Mouse (Mus musculus) testis, postnatal 14 days (tissue): ENCODE measurements around the gene Ulk4.

Experiments
- DNase-seq: peaks from one replicate; pipeline ENCODE4 v3.0.0; 2021; ENCODE audit warnings: low spot score

Gene Ulk4

DNA sequence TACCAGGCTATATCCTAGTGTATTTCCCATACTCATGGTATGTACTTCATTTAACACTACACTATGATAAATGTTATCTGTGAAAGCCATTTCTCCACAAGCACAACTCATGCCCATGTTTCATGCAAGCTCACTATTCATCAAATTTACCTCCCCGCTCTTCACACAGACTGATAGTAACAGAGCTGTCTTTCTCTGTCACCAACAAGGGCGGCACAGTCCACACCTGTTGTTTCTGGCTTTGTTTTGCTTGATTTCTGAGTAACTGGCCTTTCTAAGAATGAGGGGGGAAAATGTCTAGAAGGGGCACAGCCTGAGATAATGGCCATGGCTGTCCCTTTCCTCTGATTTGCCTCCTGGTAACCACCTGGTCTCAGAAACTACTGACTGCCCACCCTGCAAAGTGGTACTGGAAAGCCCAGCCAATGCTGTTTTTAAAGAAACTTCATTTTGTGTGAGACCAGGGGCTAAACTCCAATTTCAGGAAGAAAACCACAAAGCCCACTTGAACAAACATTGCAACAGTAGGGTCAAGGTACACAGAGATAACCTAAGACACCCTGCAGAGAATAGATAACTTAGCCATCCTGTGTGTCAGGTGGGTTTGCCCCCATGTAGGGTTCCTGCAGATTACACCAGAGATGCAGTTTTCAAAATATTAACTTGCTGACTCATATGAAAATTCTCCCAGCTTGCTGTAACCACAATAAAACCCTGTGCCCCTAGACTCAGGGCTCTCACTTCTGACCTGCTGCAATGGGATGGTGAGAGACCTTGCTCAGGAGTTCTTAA lies 258.3 kb downstream of the Ulk4 start:
- DNase-seq, result no peak

DNA sequence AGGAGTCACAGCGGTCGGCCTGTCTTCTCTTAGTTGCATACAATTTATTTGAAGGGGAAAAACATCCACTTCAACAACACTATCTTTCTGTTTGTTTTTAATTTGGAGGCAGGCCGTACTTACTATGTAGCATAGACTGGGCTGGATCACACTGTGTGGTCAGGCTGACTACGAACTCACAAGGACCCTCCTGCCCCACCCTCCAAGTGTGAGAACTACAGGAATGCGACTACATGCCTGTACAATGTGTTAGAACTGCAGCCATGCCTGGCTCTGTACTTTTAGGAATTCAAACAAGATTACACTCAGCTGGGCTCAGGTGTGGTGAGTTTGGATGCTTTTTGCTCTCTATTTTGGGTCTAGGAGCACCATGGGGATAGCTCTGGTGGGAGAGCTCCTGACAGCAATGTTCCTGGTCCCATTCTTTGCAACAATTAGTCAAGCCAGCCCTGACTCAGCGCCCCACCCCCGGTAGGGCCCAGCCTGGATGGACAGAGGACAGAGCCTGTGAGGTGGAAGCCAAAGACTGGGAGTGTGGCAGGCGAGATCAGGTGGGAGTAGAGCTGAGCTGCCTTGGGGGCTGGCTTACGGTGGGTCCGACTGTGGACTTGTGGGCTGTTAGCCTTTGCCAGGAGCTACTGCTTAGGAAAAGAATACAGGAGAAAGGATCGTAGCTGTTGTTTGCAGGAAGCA lies 261.0 kb downstream of the Ulk4 start:
- no peak for DNase-seq

DNA sequence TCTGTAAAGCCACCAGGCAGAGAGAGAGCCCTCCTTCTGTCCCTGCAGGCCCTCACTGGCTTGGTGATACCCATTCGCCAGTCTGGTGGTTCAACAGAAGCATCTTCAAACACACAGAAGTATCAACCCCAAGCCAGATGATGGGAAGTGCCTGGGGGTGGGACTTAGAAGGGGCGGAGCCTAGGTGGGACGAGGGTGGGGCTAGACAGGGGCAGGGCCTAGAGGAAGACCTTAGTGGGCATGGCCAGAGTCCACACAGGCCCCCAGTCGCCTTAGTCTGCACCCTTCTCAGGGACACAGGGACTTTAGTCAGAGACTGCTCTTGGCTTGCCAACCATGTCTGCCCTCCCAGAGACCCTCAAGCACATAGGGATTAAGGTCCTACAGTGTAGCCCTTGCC lies 265.5 kb downstream of the Ulk4 start:
- DNase-seq, result no peak

DNA sequence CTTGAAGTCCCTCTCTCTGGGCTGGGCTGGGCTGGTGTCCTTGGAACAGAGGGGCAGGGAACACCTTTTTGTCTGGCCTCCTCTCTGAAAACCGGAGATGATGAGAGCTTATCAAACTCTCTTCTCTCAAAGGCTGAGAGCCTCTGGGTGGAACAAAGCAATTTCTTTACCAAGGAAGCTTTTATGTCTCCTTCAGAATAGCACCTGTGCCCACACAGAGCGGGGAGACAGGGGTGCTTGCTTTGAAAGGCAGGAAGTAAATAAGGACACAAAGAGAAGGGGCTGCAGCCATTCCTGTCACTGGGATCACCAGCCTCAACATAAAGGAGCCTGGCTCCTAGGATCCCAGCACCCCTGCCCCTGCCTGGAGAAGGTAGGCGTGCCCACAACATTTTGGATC lies 266.5 kb downstream of the Ulk4 start:
- DNase-seq, result no peak

DNA sequence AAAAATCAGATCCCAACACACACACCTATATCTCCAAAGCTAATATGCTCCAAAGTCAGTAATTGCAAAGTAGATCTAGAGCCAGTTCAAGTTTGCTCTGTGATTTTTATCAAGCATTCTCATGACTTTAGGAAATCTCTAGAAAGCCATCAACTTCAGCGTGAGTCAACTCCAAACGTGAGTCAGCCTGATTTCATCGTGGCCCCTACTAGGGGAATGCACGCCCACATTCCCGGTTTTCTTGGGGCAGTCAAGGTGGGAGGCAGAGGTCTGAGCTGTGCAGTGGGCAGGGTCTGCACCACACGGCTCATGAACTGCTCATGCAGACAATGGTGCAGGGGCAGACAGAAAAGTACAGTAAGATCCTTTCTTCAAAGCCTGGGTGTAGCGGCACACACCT lies 271.0 kb downstream of the Ulk4 start:
- DNase-seq, result no peak

DNA sequence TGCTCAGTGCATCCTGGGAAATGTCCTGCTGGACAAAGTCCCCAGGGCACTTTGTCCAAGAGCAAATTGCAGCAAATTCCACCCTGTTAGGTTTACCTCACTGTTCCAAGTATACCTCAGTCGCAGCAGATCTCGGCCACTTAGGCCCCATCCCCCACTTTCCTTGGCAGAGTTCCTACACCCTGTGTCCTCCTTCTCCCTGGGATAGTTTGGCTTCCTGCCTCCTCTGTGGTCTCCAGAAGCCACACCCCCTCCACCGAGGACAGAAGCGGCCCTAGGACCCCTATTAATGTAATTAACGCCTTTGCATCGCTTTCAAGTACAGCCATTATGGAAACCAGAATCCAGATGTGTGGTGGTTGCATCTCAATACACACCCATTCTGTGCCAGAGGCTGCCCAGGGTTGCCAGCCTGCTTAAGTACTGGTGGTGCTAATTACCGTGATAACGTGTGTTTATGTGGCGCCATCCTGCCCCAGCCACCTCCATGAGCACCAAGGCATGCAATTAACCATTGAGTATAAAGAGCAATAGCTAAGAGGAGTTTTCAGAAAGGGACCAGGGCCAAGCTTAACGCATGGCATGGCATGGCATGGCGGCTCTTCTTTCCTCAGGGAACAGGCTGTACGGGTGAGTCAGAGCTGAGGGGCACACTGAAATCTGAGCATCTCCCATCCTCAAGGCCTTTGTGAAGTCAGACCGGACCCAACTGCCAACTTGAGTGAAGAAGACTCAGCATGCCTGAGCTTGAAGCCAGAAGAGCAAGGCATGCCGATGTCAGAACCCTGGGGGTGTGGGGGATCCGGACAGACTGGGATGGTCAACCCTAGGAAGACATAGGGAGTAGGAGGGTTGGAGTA lies 275.1 kb downstream of the Ulk4 start:
- DNase-seq, result peak; percentile 16

DNA sequence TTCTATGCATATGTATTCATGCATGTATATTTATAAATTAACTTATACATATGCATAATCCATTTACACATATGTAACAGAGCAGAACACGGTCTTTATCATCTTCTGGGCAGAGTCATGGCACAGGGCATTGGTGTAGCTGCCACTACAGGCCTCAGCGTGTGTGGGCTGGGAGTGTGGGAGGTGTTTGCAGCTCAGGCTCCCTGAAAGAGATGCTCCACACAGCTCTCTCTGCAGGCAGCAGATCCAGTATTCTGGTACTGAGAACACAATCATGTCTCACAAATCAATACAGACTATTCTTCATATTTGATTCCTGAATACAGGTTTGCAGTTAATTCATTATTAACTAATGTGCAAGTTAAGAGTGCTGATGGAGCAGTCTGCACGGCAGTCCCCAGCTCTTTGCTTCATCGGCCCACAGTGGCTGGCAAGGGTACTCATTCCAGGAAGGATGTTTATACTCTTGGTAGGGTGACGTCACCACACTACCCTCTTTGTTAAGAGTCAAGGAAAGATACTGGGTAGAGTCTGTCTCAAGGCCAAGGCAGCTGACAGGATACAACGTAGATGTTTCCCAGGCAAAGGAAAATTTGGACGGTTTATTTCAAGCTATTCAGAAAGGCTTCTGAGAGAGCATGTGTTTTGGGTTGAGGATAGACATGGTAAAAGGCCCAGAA lies 276.2 kb downstream of the Ulk4 start:
- DNase-seq, result peak; percentile 53

DNA sequence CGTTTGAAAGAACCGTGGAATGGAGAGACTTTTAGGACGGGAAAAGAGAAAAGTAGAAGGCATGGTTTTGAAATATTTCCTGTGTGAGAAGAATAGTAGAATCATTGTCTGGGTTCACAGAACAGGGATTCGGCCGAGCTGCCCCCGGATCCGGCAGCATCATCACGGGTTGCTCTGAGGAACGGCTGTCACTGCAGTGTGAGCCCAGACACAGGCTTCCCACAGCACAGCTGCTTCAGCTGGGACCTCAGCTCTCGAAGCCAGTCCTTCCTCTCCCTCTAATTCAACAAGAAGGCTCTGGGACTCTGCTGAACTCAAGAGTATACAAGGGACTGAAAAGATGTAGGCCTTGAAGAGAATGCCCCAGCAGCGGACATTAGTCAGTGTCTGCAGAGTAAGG lies 278.3 kb downstream of the Ulk4 start:
- DNase-seq, result no peak

DNA sequence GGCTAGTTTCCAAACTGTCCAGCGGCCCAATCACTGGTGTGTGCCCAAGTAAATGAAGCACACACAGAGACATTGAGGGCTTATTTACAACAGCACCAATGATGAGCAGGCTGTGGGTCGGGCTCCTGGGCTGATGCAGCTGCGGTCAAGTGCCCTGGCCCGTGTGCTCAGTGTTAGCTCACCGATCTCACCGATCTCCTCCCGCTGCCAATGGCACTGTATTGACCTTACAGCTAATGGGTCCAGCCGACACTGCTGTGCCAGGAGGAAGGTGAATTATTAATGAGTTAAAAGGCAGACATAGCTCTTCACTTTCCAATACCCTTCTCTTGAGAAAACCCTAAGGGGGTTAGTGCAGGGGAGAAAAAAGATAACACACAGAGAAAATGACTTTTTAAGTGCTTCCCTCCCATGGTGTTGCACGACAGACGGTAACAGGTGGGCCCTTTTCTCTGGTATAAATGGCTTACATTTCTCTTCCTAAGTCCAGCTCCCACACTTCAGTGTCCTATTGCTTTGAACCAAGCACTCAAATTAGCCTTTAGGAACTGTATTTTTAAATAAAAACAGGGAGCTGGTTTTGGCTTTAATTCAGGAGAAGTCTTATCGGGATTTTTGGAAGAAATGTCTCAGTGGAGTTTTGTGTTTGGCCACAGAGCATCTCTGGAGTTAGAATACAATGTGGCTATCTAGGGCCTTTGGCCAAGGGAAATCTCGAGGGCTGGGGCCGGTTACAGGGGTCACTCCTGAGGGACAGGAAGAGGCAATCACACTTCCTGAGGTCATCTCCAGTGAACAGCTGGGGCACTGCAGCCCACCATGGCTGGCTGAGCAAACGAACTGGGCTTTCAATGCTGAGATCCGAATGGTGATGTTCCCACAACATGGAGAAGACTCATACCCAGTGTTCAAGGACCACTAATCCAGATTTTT lies 282.5 kb downstream of the Ulk4 start:
- no peak for DNase-seq

DNA sequence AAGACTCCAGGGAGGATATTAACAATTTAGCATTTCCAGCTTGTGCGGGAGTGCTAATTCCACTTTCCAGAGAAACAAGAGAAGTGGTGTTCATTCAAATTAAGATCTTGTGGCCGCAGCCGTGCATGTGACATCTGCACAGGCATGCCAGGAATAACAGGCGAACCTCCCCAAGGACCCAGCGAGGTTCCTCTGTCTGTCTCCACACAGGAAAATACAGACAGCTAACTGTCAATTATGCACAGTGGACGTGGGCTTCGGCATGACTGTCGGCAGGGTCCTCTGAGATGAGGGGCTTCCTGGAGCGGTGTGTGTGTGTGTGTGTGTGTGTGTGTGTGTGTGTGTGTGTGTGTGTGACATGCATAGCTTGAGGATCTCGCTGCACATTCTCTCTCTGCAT lies 284.0 kb downstream of the Ulk4 start:
- no peak for DNase-seq

DNA sequence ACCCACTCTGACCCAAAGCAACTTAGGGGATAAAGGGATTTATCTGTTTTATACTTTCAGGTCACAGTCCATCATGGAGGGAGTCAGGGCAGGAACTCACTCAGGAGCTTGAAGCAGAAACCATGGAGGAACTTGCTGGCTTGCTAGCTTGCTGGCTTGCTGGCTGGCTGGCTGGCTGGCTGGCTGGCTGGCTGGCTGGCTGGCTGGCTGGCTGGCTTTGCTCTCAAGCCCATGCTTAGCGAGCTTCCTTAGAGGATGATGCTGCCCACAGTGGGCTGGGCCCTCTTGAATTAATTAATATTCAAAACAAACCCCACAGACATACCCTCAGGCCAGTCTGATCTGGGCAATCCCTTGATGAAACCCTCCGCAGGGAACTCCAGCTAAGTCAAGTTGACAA lies 285.2 kb downstream of the Ulk4 start:
- no peak for DNase-seq

DNA sequence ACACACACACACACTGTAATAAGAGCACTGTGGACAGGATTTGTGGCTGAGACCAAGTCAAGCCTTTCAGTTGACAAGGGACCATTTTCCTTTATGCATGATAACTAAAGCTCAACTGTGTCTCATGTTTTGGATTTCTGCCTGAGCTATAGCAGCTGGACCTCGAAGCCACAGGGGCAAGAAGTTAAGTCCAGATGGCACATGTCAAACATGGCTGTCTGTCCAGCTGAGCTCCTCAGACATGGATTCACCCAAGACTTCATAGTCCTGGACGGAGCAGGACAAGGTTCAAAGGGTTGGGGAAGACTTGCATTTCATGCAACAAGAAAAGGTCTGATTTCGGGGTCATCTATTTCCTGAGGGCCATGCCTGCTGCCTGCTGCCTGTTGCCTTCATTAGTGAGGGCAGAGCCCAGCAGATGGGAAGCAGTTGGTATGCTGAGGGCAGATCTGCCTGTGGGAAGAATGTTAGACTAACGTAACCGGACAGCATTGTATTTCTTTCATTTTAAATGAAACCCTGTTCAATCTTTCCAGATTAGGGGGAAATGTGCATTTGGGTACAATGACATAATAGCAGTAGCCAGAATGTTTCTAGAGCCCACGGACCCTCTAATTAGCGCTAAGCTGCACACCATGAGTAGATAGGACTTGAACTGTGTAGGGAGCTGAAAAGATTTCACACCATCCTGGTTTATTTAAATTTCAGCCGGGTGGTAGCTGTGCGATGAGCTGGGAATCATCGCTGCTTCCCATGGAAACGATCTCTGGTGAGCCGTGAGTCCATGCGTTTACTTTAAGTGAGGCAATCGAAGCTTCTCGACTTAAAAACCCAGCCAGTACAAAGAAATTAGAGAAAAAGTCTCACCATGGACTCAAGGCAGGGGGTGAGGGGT lies 286.9 kb downstream of the Ulk4 start:
- no peak for DNase-seq

DNA sequence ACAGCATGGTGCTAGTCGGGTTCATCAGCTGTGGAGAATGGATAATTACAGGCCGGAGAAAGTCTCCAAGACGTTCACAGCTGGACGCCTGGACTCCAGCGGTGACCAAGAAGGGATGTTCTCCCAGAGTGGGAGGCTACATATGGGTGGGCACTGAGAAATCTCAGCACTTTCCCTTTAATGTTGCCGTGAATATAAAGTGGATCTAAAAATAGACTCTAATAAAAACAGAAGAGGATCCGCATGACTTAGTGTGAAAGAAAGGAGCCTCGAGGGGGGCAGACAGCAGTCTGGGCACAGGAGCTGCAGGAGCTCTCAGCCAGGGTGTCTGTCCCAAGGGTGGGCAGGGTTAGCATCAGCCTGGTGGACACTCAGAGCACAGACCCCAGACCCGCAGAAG lies 288.9 kb downstream of the Ulk4 start:
- DNase-seq, result no peak

DNA sequence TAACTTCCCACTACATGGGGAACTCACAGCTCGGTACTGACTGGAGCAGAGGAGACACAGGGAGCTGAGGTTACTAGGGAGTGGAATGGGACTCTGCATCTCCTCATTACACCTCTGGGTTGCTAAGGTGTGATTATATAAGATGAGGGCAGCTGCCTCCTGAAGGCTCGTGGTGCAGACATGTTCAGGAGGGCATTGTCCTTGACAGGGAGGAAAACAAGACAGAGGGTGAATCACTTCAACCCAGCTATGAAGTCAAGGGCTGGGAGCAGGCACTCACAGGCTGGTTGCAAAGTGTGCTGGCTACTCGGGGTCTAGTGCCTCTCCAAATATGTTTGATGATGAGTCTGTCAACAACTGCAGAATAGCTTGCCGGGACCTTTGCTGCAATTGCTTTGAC lies 290.0 kb downstream of the Ulk4 start:
- no peak for DNase-seq

DNA sequence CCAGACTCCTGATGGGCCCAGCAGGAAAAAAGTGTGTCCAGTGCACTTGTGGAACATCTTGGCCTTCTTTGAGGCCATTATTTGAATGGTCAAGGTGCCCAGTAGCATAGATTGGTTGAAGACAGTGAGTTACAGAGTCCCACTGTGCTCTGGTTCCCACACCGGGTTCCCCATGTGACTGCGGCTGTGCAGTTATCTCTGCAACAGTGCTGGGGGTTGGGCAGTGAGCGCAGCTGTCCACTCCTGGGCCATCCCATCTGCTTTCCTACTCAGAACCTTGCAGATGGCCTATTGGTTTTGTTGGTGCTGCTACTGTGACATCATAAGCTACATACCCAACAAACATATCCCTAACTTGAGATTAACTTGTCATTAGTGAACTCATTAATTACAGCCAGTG lies 290.7 kb downstream of the Ulk4 start:
- DNase-seq, result no peak

DNA sequence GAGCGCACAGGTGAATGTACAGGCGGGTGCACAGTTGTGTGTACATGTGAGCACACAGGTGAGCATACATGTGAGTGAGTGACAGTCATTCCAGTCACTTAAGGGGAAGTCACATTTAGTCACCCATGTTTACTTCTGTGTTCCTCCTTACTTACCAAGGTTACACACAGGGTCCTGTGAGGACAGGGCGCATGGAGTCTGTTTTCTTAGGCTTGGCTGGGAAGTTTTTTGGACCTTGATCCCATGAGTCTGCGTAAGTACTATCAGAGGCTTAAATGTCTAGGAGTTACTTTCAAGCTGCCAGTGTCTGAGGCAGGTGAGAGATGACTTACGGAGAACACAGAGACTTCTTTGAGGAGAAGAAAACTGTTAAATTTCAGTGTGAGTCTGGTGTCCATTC lies 291.5 kb downstream of the Ulk4 start:
- DNase-seq, result no peak

DNA sequence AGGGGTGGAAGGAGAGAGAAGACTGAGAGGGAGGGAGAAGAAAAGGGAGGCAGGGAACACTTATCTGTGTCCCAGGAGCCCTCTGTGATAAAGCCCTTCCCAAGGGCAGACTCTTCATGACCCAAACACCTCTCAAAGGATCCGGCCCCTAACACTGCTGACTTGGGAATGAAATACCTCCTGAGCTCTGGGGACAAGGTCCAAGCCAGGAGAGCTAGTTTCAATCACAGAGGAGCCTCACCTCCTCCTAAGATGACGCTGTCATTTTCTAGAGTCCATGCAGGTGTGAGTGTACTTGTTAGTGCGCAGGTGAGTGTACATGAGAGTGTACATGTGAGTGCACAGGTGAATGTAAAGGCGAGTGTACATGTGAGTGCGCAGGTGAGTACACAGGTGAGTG lies 292.0 kb downstream of the Ulk4 start:
- no peak for DNase-seq

DNA sequence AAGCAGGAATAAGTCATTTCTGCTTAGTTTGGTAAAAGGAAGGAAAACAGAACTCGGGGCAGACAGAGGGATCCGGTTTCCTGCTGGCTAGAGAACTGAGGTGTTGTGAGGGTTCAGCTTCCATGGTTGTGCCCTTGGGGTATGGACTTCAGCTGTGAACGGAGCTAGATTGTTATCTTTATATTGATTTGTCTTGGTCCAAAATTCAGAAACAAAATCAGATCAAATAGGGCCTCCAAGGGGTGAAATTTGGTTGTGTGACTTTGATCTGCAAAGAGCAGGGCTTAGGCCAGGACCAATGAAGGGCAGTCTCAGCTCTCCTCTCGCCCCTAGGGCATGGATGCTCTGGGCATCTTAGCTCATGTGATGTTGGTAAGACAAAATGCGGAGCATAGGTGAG lies 292.5 kb downstream of the Ulk4 start:
- no peak for DNase-seq

DNA sequence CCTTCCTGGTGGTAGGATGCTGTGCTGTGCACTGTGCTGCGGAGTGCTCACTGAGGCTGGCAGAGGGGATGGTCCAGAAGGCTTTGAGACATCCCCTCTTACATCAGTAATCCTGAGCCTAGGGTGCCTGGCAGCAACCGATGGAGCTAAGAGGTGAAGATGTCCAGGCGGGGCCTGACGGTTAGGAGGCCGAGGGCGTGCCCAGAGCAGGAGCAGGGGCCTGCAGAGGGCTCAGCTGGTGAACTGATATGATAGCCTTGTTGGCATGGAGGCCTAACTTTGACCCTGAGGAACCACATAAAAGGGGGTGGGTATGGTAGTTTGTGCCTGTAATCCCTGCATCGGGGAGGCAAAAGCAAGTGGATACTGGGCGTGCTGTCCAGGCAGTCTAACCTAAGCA lies 293.1 kb downstream of the Ulk4 start:
- no peak for DNase-seq

DNA sequence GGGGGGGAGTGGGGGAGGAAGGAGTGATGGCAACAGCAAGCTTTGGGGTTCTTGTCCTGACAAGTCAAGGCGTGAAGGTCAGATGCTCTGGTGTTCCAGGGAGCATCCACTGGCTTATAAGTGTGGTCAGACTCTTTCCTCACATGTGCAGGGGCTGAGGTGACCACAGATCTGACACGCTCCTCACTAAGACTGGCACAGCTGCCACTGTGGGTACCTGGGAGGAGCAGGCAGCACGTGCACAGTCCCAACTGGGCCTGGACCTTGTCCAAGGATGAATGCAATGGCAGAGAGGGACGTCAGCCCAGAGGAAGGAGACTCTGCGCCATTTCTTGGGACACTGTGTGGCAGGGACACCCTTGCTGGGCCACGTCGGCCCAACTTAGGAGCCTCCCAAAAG lies 295.2 kb downstream of the Ulk4 start:
- DNase-seq, result no peak
